Mouse (Mus musculus) CD8-positive naive resting alpha-beta T cell, adult 2 months (primary cell): ENCODE measurements around the gene Tmem178.
A peak's percentile ranks its signal among the peaks of the same experiment; 100 is the strongest.

ENCODE experiments used
- DNase-seq, 2 experiments: peaks; one replicate each; pipeline ENCODE4 v3.0.0; 2022; ENCODE audit warnings: low read depth in 2 of 2, low spot score in 2 of 2

Tmem178 gene

DNA sequence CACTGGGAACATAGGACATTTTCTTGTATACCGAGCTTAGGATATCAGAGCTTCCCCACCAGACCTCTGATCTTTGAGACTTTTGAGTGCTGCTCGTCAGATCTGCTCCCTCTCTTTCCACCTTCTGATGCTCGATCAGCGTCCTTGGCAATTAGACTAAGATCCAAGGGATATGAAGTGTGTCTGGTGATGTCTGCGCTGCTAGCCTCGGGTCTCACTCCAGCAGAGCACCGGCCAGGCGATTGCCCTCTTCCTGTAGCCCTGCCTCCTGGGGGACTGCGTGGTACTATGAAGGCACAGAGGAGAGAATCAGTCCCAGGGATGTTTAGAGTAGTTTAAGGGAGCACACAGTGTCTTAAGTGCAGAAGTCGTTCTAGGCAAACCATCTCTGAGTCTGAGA, 38.5 kb downstream of the Tmem178 start:
- DNase-seq = no peak

- no peak for DNase-seq
Measured at GRCm38 (mm10) chr17:80991535-80992127, 47.2 kb downstream of the Tmem178 start.

DNA sequence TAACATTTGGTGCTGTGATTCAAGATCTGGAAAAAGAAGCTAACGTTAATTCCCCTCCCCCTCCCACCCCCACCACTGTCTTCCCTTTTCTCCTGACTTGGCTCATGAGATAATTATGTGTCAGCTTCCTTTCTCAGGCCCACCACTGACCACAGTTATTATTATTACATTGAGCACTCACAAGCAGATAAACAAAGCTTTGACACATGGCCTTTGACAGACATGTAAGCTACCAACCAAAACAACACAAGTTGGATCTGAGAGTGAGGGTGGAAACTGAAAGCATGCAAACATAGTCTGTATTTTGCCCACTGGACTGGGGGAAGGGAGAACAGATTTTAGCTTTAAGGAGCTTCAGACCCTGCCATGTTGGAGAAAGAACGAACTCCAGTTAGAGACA, 52.8 kb downstream of the Tmem178 start:
- DNase-seq = no peak

DNA sequence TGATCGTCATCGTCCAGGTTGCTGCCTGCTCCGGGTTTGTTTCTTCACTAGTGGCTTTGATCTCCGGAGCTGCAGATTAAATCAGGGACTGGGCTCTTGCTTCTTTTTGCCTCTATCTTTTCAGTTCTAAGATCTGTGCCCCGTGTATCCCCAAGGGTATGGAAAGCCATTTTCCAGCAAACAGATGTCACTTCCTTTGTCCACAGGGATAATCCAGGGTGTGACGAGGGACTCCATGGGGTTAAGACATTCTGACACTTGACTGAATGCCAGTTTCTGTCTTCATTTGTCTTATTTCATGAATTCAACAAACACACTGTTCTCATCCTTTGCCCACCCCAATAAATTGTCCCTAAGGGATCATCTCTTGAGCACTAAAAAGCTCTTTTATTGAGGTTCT, 54.5 kb downstream of the Tmem178 start:
- no peak for DNase-seq

DNA sequence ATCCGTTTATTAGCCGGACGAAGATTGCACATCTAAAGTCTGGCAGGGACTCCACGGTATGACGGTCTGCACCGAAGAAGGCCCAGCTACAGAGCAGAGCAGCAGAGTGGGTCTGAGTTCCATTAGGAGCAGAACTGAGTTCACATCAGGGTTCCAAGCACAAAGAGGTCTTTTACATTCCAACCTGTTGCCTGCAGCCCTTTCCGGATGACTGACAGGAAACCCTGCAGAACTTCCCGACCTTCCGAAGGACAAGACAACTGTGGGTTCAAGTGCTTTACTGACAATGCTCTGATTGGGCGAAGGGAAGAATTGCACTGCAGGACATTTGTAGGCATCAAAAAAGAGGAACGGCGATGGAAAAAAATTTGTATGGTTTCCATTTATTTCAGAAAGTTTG, 56.6 kb downstream of the Tmem178 start:
- no peak for DNase-seq

GRCm38 (mm10) chr17:81001647-81002046, 57.2 kb downstream of the Tmem178 start:
- DNase-seq = no peak

DNA sequence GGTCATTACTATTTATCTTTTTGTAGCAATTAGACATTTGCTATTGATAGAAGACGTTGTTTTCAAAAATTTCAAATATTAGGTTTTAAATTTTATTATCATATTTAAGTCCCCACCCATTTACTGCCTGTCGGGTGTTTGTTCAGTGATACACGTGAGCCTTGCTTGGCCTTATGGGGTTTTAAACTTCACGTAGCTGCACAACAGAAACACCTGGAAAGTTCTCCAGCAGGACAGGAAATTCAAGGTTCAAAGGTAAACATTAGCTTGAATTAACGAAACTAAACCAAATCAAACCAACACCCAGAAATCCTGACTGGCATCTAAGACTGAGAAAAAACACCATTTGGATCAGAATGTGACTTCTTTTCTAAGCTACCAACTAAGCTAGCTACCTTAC, 57.7 kb downstream of the Tmem178 start:
- no peak for DNase-seq

DNA sequence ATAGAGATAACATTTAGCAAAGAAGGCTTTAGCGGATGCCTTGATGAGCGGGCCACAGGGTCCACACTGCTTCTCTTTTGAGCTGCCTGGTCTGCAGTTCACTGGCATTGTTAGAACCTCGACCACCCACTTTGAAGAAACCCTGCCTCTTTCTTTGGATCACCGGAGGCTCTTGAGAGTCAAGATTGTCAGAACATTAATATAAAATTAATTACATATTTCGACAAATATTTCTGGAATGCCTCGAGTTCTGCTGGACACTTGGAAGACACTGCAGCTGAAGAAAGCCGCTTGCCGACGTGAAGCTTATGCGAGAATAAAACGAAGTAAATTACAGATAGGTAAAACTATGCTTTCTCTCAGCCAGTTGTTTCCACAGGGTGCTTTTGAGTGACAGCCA, 60.0 kb downstream of the Tmem178 start:
- DNase-seq = no peak

DNA sequence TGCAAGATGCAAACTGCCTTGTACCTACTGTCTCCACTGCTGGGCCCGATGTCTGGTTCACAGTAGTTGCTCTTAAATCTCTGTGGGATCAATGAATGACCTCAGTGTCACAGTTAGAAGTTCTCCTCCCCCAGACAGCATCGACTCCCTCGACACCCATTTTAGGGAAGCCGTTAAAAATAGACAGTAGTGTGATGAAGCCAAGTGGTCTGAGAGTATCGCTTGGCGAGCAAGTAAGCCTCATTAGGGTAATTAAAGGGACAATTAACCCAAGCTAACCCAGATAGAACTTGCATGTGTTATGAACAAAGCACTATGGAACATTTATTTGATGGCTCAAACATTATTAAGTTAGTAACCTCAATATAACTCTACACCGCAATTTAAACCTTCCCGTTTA, 60.9 kb downstream of the Tmem178 start:
- DNase-seq = no peak

DNA sequence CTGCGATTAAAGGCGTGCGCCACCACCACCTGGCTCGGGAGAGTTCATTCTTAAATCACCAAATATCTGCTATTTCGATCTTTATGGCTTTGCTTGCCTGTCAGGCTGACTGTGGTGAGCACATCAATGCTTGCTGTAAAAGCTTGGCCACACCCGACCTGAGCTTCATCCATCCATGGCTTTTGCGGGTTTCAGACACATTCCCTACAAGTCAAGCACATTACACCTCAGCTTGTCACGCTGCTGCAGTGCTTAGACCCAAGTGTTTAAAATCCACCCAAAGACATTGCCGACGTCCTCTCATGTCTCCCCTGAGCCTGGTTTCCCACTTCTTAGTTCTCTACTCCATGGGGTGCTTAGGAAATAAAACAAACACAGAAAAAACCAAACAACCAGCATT, 64.7 kb downstream of the Tmem178 start:
- DNase-seq = no peak

DNA sequence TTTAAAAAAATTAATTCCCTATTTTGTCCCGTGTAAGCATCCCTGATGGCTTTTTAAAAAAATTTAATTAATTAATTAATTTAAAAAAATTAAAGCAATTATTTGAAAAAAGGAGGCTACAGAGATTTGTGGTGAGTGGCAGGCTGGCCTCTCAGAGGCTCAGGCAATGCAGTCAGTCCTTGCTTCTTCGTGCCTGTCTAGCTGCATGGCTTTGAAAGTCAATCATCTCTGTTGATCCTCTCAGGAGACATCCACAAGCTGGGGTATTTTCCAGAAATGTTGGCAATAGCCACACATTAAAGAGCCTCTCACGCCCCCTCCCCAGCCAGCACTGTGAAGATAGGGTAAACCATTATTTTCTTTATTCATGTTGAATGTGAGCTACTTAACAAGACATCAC, 65.8 kb downstream of the Tmem178 start:
- no peak for DNase-seq

DNA sequence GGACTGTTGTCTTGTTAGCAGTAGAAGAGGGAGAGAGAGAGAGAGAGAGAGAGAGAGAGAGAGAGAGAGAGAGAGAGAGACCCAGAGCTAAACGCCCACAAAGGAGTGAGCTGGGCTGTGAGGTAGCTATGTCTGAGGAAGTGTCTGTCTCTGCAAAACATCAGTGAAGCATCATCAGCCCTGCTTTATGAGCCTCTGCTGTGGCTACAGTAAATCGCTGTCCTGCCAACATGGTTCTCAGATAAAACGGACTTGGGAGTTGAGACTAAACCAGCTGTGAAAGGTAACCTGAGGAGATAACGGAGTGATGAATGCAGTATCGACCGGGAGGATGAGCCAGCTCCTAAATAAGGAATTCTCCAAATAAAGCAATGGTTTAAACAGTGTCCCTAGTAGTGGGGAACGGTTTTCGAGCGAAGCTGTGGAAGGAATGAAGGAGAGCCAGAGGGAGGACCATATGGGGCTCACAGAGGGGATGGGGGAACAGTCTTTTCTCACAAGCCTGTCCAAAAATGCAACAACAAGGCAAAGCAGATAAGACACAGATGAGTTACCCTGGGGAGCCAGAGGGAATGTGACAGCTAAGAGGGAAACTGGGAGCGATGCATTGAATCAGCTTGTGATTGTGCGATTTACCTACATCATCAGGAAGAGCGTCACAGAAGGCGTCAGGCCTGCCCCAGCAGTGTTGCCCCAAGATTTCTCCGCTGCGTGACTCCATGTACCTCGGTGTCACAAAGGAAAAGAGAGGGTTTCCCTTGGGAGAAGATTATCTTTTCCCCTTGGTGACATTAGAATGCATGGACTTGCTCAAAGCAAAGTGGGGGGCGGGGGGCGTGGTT, 66.6 kb downstream of the Tmem178 start:
- no peak for DNase-seq

- DNase-seq = peak in 1 of 2 experiments; percentile 8
Measured at GRCm38 (mm10) chr17:81015814-81016447, 71.5 kb downstream of the Tmem178 start.

GRCm38 (mm10) chr17:81017132-81017531, 72.7 kb downstream of the Tmem178 start:
- DNase-seq = no peak

- no peak for DNase-seq
Measured at GRCm38 (mm10) chr17:81027331-81027730, 82.9 kb downstream of the Tmem178 start.

DNA sequence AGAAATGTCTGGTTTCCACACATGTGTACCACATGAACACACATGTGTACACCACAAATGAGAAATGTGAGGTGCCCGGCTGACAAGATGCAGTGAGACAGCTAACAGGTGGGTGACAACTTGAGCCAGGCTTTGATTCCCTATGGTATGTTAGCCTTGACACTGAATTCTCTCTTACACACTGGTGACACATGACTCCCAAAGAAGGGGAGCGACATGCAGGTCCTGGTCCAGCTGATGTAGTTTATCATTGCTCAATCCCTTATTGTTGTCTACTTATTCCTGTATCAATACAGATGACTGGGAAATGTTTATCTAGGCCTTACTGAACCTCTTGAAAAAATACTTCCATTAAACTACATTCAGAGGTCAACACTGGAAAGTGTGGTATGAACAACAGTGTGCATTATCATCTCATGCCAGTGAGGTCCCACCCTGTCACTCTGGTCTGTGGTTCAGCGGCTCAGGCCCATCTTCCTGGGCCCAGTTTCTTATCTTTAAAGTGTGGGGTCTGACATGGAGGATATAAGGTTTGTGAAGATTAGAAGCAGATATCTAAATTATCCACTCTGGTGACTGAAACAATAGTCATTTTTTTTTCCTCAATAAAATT, 87.5 kb downstream of the Tmem178 start:
- no peak for DNase-seq

GRCm38 (mm10) chr17:81032957-81033356, 88.5 kb downstream of the Tmem178 start:
- no peak for DNase-seq

GRCm38 (mm10) chr17:81035354-81035753, 90.9 kb downstream of the Tmem178 start:
- DNase-seq = no peak

DNA sequence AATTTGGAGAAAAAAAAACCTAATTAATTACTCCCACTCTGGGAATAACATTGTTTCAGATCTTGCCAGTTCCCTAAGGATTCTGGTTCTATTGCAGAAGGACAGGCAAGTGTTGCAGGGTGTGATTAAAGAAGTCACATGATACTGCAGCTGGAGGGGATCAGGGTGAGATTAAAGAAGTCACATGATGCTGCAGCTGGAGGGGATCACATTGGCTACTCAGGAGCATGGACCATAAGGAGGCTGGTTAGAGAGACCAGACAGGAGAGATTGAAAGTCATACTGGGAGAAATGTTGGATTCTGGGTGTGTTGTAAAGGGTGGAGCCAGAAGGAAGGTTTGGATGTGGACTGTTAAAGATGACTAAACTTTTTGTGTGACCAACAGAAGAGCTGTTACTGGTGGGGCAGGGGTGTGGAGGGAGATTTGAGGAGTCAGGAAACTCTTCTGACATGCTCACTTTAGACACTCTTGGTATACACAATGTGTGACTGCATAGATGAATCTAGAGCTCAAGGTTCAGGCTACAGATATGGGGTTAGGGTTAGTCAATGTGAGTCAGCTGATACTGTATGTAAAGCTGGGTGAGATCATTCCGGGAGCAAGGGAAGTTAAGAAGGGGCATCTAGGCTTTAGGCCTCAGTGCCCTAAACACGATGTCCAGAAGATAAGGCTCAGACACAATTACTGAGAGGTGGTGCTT, 94.4 kb downstream of the Tmem178 start:
- DNase-seq = no peak

GRCm38 (mm10) chr17:81041662-81042061, 97.2 kb downstream of the Tmem178 start:
- no peak for DNase-seq

GRCm38 (mm10) chr17:81044356-81044755, 99.9 kb downstream of the Tmem178 start:
- DNase-seq = no peak
